Mouse (Mus musculus) left cerebral cortex, adult 11 months (tissue): ENCODE results near the gene Fbxo3.
A peak's percentile ranks its signal among the peaks of the same experiment; 100 is the strongest.
"Not testable (repeated sequence)": the region's sequence is repeated elsewhere in the genome, so short reads cannot be mapped to it uniquely, and the experiment has no call there.

Experiments
- DNase-seq: peaks from one replicate; pipeline ENCODE4 v3.0.0; 2022; ENCODE audit warnings: low spot score

The Fbxo3 gene

DNA sequence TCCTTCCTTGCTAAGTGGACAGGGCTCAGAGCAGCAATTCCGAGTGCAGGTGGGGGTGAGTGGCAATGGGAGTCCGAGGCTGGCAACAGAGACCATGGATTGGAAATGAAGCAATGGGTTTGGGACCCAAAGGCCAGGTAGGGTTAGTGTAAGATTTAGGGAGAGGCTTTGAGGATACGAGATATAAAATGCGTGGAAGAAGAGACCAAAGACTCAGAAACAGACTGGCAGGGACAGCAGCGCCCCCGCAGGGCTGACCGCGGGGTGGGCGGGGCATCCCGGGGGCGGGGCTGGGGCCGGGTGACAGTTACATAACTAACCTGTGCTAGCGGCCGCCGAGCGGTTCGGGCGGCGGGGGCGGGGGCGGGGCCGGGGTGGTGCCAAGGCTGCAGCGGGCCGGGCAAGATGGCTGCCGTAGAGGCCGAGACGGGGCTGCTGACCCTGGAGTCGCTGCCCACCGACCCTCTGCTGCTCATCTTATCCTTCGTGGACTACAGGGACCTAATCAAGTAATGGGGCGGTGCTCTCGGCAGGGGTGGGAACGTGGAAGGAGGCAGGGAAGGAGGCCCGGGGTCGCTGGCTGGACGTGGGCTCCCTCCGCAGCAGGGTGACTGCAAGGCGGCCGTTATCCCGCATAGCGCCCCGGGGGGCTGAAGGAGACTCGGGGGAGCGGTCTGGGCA, at the start of gene Fbxo3:
TSS of gene Fbxo3 (plus strand) at position 264 of the 681 bp plus-strand sequence.
- DNase-seq = peak; percentile 81

DNA sequence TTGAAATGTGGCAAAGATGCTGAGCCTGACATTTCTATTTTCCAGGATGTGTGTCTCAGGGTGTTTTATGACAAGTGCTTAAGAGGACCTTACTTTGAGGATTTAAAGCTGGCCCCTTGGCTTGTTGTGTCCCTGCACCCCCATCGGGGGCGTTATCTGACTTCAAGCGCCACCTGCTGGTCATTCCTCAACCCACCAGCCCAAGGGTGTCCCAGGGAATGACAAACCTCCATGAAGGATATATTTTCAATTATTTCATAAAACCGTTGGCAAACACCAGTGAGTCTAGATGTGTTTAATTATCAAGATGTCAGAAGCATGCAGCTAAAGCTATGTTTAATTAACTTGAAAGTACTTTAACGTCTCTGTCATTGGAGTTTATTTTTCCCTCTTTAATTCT, 45.3 kb upstream of the Fbxo3 start:
- peak; percentile 33 for DNase-seq

DNA sequence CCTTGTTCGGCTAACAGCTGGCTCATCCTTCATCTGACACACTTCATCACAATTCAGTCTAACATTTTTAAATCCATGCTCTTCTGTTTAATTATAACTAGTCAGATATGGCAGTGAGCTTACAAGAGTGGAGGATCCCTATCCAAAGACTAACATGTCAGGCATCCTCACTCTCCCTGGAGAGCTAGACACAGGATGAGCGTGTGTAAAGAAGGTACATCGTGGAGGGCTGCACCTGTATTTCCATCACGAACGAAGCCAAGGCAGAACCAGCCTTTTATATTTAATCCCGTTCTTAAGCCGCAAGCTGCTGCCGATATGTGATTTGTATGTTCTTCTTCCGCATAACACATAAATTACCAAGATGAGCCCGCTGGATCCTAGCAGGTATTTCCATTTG, 44.4 kb upstream of the Fbxo3 start:
- no peak for DNase-seq

DNA sequence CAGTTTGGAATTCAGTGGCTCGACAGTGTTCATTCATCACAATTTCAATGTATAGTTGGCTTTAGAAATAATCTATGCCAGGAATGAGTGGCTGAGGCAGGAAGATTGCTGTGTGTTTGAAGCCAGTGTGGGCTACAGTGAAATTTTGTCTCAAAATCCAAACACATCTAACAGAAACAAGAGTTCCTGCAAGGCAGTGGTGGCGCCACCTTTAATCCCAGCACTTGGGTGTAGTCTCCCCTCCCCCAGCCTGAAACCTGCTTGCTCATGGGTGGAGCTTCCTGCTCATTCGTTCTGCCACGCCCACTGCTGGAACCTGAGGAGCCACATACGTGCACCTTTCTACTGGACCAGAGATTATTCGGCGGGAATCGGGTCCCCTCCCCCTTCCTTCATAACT, 39.9 kb upstream of the Fbxo3 start:
- not testable (repeated sequence) for DNase-seq

DNA sequence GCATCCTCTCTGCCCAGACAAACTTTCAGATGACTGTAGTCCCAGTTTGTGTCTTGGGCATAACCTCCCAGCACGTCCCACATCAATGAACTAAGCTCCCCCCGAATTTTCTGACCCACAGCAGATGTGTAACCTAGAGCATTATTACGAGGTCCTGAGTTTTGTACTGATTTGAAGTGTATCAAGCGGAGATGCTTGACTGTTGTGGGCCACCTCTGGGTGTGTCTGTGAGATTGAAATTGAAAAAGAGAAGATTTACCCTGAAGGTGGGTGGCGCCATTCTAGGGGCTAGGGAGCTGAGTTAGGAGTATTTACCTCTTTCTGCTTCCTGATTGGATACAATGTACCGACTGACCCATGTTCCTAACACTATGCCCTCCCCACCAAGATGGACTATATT, 37.8 kb upstream of the Fbxo3 start:
- no peak for DNase-seq

DNA sequence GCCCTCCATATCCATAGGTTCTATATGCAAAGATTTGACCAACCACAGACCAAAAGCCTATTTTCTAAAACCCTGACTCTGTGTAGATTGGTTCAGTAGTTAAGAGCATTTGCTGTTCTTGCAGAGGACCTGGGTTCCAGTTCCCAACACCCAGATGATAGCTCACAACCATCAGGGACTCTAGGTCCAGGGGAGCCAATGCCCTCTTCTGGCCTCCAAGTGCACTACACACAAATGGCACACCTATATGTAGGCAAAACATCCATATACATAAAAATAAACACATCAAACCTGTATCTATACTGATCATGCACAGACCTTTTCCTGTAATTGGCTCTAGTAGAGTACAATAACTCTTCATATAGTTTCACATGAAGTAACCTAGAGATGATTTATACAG, 36.2 kb upstream of the Fbxo3 start:
- no peak for DNase-seq

DNA sequence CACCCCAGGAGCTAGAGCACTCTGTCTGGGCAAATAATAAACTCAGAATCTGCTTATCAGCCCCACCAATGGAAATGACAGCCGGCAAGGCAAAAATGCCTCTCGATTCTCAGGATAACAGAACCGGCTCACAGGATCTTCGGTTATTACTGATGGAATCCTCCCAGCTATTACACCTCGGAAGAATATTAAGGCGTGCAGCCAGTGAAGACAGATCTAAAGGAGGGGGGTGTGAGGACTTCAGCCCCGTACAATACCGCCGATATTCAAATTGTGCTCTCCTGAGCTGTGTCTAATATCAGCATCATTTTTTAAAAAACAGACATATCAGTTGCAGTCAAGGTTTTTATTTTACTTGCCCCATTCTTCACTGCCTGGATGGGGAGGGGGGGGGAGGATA, 35.4 kb upstream of the Fbxo3 start:
- DNase-seq = no peak

DNA sequence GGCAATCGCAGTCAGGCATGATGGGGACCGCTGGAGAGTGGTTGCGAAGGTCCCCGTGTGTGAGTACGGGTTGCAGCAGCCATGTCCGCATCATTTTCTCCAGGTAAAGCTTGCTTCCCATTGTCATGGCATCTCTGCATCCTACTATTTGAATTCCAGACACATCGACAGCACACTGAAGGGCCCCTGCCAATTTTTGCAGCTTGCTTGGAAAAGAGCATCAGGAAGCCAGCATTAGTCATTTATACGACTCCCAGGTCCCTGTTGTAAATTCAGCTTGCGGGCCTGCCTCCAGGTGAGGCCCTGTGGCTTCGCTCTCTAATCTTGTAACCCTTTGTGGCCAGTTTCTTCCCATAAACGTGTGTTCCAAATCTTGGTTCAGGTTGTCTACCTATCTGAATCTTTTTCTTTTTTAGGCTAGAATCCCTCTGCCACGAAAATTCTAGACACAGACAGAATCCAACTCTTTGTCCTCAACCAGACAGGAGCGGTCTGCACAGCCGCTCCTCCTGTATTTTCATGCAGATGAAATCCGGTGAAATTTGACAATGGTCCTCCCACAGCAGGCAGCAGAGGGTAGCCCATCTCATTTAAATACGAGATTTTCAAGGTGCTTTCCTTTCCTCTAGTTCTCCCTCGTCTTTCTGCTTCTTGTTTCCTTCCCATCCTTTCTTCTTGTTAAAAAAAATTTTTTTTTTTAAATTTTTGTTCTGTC, 34.7 kb upstream of the Fbxo3 start:
- no peak for DNase-seq

DNA sequence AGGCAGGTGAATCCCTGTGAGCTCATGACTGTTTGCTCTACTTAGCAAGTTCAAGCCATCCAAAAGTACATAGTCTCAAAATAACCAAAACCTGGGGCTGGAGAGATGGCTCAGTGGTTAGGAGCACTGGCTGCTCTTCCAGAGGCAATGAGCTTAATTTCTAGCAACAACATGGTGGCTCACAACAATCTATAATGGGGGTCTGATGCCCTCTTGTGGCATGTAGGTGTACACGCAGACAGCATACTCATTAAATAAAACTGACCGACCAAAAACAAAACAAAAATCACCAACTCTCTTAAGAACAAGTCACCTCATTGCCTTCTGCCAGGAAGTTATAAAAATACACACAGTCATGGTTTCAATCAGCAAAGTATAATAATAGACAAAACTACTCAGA, 26.4 kb upstream of the Fbxo3 start:
- no peak for DNase-seq

DNA sequence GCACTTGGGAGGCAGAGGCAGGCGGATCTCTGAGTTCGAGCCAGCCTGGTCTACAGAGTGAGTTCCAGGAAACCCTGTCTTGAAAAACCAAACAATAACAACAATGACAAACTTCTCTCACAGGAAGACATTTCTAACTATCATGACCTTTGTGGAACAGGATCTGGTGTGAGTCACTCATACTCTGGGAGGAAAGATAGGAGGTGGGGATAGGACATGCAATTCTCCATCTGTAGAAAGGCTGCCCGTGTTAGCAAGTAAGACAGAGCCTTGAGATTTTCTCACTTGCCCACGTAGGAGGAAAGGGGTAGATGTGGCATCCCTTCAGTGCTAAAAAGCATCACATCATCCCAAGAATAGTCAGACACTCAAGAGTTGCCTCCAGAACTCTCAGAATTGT, 25.7 kb upstream of the Fbxo3 start:
- no peak for DNase-seq

DNA sequence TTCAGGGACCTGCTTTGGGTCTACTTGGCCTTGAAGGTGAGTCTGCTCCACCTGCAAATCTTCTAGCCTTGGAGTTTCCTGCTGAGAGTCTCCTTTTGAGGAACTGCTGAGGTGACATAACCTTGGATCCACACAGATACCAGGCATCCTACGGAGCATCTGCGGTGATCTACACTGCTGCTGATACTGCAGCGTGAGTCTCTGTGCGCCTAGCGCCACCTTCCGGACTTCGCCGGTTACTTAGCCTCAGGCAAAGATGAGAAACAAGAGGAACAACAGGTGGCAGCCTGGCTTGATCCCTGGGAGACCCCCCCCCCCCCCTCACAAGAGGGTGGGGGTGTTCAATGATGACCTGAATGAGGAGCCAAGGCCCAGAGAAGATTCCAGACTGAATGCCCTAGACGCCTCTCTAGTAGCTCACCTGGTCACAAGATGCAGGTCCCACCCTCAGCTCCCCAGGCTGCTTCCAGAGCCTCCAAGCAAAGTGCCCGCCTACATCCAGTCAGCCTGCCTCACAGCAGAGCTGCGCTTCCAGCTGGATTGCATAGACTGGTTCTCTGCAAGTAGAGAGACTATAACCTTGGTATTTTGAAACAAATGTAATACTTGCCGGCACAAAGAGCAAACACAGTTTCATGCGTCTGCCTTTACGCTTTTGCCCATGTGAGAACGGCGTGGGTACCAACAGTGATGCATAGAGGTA, 24.7 kb upstream of the Fbxo3 start:
- DNase-seq = peak; percentile 59

DNA sequence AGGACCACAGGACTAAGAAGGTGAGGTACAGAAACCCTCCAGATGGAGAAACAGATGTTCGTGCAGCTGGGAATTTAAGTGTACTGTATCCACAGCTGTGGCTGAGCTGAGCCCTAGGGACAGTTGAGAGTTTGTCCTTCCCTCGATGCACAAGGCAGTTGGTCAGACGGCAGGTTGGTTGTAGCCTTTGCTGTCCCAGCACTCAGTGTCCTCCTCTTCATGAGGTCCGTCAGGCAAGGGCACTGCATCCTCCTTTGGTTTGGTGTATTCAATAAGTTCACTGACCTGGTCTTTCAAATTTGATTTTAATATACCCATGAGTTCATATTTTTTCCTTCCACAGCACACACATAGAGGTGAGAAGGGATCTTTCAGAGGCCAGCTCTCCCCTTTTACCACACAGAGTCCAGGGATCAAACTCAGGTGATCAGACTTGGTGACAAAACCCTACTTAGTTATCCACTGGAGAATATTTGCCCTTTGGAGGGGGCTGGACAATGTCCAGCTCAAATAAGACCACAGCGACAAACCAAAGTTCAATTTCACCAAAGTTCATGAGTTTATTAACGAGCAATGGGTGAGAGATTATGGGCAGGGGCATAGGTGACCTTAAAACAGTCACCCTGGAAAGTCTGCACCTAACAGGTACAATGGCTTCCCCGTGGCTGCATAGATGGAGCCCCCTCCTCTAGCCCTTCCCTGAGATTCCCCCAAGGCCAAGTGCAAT, 19.6 kb upstream of the Fbxo3 start:
- no peak for DNase-seq

DNA sequence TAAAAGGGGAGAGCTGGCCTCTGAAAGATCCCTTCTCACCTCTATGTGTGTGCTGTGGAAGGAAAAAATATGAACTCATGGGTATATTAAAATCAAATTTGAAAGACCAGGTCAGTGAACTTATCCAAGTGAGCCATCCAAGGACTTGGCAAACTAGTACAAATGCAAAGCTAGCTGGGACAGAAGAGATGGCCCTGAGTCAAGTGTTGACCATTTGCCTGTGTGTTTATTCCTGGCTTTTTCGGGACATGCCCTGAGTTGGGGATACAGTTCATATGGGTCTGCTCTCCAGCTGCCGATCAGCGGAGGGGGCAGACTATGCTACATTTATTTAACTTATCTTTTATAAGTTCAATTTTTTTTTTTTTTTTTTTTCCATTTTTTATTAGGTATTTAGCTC, 18.7 kb upstream of the Fbxo3 start:
- not testable (repeated sequence) for DNase-seq

DNA sequence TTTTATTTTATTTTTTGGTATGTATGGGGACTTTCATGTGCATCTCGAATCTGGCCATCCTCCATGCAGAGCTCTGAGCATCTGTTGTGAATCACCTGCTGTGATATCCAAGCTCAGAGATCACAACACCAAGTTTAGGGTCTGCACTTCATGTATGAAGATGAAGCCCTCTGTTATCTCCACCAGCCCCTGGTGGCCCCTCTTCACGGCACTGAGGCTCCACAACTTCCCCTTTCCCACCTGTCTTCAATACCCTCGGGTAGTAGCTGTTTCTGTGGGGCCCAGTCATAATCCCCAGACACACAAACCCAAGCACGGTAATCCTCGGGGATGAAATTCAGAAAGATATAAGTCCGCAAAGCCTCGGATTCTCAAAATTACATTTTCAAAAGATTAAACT, 4.4 kb upstream of the Fbxo3 start:
- DNase-seq = no peak

DNA sequence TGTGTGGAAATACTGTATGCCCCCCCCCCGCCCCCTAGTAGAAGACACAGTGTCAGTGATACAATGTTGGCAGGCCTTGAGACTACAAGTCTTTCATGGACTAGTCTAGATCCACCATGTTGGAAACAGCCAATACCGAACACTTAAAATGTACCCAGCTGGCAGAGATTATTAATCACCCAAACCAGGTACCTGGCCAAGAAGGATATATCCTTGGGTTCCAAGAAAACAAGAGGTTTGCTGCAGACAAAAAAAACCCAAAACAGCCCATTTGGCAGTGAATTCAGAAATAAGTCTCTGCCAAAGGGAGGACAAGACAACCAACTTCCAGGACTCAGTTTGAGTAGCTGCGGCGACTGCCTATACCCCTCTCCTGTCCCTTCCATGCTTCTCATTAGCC, 2.9 kb upstream of the Fbxo3 start:
- DNase-seq = no peak

DNA sequence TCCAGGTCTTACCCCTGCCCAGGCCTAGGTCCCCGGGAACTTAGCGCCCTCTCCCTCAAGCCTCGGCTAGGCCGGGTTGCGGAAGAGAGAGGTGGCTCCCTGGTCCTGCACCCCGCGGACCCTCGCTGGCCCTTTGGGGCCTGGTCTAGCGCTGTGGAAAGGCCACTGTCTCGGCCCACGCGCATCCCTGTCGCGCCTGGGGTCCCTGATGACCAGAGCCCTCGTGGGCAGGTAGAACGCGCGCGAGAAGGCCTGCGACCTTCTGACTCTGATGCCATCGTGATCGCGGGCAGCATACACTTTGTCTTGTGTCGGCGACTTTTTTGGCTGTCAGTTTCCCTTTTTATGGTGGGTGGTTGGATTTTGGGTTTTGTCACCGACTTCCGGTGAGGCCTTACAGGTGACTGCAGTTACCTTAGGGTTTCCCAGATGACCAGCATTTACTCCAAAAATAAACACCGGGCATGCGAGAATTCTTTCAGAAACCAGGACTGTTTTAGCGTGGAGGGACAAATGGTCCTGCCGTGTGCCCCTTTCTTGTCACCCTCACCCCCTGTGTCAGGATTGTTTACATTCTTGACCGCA, 710 bp downstream of the Fbxo3 start, which contains the start of gene 4931422A03Rik:
TSS of gene 4931422A03Rik (minus strand) at position 223 of the 585 bp plus-strand sequence.
- DNase-seq = no peak

DNA sequence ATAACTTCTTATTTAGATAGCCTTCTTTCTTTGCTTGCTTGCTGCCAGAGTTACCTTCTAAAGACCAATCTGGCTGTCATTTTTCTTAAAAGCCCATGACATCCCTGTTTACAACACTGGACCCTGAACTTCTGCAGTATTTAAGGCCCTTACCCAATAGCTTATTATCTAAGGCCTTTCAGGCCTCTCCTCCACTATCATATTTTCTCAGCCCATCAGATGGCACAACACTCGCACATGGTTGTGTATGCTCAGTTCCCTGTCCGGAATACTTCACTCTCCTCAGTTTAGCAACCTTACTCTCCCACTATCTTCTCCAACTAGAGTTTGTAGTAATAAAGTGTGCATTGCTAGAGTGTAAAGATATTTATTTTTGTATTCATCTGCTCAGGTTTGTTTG, 1.6 kb downstream of the Fbxo3 start:
- no peak for DNase-seq

DNA sequence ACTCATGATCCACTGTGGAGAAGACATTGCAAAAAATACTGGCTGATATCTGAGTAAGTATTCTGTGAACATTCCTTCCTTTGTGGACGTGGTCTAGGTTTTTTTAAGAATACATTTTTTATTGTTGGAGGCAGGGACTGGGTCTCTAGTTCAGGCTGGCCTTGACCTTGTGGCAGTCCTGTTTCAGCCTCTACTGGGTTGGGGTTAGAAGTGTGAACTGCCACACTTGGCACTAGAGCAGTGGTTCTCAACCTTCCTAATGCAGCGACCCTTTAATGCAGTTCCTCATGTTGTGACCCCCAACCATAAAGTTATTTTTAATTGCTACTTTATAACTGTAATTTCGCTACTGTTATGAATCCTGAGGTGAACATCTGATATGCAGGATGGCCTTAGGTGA, 2.9 kb downstream of the Fbxo3 start:
- DNase-seq = no peak

DNA sequence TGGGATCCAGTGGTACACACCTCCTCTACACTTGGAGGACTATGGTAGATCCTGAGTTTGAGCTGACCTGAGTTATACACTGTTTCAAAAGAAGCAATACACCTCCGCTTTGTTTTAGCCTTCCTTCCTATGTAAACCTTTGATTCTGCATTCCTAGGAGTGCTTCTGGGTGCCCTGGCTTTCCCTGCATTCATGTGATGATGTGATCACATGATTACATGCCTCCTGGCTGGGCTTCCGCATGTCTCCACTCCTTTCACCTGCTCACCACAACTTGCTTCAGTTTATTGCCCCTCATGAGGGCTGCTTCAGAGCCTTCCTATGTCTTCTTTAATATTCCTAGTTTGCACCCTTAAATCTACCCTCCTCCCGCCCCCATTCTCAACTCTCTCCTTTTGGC, 4.5 kb downstream of the Fbxo3 start:
- DNase-seq = no peak

DNA sequence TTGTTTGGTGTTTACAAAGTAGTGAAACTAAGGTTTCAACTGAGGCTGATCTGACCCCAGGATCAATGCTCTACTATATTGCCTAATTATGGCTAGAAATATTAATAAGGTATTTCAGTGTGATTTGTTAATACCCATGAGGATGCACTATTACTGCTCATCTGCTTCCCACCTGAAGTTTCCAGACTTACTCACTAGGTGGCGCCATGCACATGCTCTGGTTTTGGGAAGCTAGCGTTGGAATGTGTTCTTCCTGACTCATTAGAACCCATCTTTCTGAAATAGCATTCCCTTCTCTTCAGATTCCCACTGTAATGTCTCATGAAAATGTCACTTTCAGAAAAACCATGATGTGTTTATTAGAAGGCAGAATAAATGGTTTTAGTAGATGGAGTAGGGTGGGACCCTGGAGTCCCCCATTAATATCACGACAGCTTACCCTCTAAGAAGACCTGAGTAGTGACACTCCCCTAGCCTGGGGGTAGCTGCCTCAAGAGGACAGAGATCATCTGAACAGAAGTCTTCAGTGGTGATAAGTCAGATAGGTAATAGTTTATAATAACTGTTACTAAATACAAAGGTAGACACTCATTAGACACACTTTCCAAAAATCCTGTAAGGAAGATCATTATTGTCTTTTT, 7.4 kb downstream of the Fbxo3 start:
- peak; percentile 66 for DNase-seq

DNA sequence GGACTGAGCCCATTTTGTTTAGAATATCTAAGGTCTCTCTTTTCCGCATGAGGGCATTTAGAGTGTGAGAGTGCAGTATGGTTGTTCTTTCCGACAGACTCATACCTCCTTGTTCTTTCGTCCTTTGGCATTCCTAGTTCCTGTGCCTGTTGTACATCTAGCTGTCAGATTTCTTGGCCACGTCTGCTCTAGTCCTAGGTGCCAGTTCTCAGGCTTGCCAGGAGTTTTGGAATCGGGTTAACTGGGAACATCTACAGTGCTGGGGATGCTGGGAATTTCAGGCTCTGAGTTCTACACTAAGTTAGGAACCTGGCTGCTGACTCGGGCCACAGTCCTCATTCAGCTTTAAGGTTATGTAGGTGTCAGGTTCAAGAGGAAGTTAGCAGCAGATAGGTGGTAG, 8.1 kb downstream of the Fbxo3 start:
- no peak for DNase-seq

DNA sequence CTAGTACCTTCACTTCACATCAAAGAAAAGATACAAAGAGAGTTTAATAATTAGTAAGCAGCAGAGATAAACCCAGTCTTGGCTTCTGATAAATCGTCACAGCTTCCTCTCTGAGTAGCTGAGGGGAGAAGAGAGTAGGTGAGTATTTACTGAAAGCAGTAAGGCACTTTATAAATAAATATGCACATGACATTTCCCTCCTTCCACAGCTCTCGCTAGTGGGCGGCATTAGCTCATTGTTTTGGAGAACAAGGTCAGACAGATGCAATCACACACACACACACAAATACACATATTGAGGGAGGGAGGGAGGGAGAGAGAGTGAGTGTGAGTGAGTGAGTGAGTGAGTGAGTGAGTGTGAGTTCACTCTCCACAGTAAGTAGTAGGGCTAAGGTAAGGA, 8.8 kb downstream of the Fbxo3 start:
- DNase-seq = no peak
